Mouse (Mus musculus) C2C12 (cell line): ENCODE results near the gene 0610040J01Rik. TPM values are rescaled to one million over a fixed set of nuclear protein-coding genes. Genes with fewer than 3 reads are reported as not detected.

Experiments used
- H3K27me3 ChIP-seq: one replicate; pipeline ENCODE4 v1.6.1; 2011; ENCODE audit not compliant: control insufficient read depth, insufficient read depth, insufficient read length
- H3K36me3 ChIP-seq: one replicate; pipeline ENCODE4 v1.6.1; 2011; ENCODE audit not compliant: control insufficient read depth, insufficient read depth
- H3K4me3 ChIP-seq: one replicate; pipeline ENCODE4 v1.5.1; 2011; ENCODE audit warnings: mild to moderate bottlenecking, control low read depth; ENCODE audit not compliant: poor library complexity, insufficient read depth, severe bottlenecking
- H3K79me2 ChIP-seq: one replicate; pipeline ENCODE4 v1.6.1; 2011; ENCODE audit not compliant: control insufficient read depth, insufficient read depth
- H3K79me3 ChIP-seq: one replicate; pipeline ENCODE4 v1.6.1; 2011; ENCODE audit warnings: low read depth, control low read depth
- H3ac ChIP-seq: one replicate; pipeline ENCODE3; 2011; ENCODE audit warnings: low read depth; ENCODE audit not compliant: control insufficient read depth, insufficient read length
- CEBPB ChIP-seq: IDR thresholded peaks from one replicate; pipeline ENCODE4 v1.6.1; 2011; ENCODE audit warnings: low read depth, mild to moderate bottlenecking, control low read depth, moderate library complexity
- CTCF ChIP-seq: IDR thresholded peaks from one replicate; pipeline ENCODE4 v1.5.1; 2011; ENCODE audit not compliant: control insufficient read depth, insufficient read depth, insufficient read length
- FOSL1 ChIP-seq: IDR thresholded peaks from one replicate; pipeline ENCODE4 v1.8.0; 2011; ENCODE audit warnings: mild to moderate bottlenecking, low read length; ENCODE audit not compliant: poor library complexity, insufficient read depth, severe bottlenecking
- MAX ChIP-seq: IDR thresholded peaks from one replicate; pipeline ENCODE4 v1.6.1; 2011; ENCODE audit warnings: mild to moderate bottlenecking, control low read depth
- MYOD1 ChIP-seq: IDR thresholded peaks from one replicate; pipeline ENCODE4 v1.6.1; 2011; ENCODE audit warnings: low read depth; ENCODE audit not compliant: control insufficient read depth, insufficient read length
- MYOG ChIP-seq: IDR thresholded peaks from one replicate; pipeline ENCODE4 v1.6.1; 2011; ENCODE audit not compliant: control insufficient read depth, insufficient read length; ENCODE audit errors: extremely low read depth
- USF1 ChIP-seq: IDR thresholded peaks from one replicate; pipeline ENCODE4 v1.6.1; 2011; ENCODE audit warnings: low read depth, mild to moderate bottlenecking, control low read depth, moderate library complexity
- polyA plus RNA-seq: library from polyadenylated mRNA; unstranded; fragments of >200 nt; fragmentation: generic; extraction: Trizol; gene quantifications from one replicate; pipeline ENCODE4 v1.2.1, GENCODE M21; 2012; ENCODE audit warnings: missing spikeins

0610040J01Rik gene
- polyA plus RNA-seq, 1 experiment, result 0.02 TPM

GRCm38 (mm10) chr5:63825881-63826280, 13.7 kb downstream of the 0610040J01Rik start:
- no peak overlapping the region for H3K4me3 ChIP-seq
- H3K27me3 ChIP-seq, result no peaks in the 10 kb centered on the region
- no peaks in the 10 kb centered on the region for H3K36me3 ChIP-seq
- TF ChIP-seq MAX (no peak), CTCF (no peak), MYOD1 (no peak)
- H3K79me3 ChIP-seq, result no peaks in the 10 kb centered on the region
- H3K79me2 ChIP-seq, result no peaks in the 10 kb centered on the region
- no peak overlapping the region for H3ac ChIP-seq

GRCm38 (mm10) chr5:63827006-63827405, 14.8 kb downstream of the 0610040J01Rik start:
- H3K4me3 ChIP-seq, result no peak overlapping the region
- no peaks in the 10 kb centered on the region for H3K79me3 ChIP-seq
- no peaks in the 10 kb centered on the region for H3K79me2 ChIP-seq
- H3K27me3 ChIP-seq, result no peaks in the 10 kb centered on the region
- H3K36me3 ChIP-seq, result no peaks in the 10 kb centered on the region
- TF ChIP-seq MAX, result no peak
- no peak for TF ChIP-seq FOSL1
- no peak for TF ChIP-seq CTCF
- TF ChIP-seq USF1, result no peak
- TF ChIP-seq MYOD1, result no peak
- TF ChIP-seq MYOG, result no peak
- TF ChIP-seq CEBPB, result no peak
- H3ac ChIP-seq, result no peak overlapping the region

DNA sequence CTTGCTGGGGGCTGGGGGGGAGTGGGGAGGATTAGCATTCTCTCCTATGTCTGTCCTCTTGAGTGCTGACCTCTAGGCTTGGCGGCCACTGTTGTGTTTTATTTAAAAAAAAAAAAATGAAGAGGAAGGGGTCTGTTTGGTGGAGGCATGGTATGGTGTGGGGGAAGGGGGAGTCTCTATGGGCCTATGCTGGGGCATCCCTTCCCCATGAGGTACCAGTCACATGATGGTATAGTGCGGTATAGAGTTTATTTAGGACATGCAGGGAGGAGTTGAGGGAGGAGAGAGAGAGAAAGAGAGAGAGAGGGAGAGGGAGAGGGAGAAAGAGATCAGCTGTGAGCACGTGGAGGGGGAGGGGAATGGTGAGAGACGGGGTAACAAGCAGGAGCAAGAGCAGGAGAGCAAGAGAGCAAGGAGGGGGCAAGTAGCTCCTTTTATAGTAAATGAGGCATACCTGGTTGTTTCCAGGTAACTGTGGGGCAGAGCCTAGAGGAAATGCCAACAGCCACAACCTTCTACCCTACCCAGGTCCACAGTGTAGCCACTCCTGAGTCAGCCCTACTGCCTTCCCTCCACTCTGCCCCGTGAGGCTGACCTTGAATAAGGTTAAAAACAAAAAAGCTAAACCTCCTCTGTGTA, 15.4 kb downstream of the 0610040J01Rik start:
- no peaks in the 10 kb centered on the region for H3K79me2 ChIP-seq
- H3K79me3 ChIP-seq, result no peaks in the 10 kb centered on the region
- H3K4me3 ChIP-seq, result no peak overlapping the region
- no peak for TF ChIP-seq MYOG
- TF ChIP-seq FOSL1, result no peak
- no peak for TF ChIP-seq MAX
- no peak for TF ChIP-seq MYOD1
- no peak for TF ChIP-seq USF1
- no peak for TF ChIP-seq CTCF
- TF ChIP-seq CEBPB, result no peak
- H3K27me3 ChIP-seq, result no peaks in the 10 kb centered on the region
- no peak overlapping the region for H3ac ChIP-seq
- no peaks in the 10 kb centered on the region for H3K36me3 ChIP-seq

- H3K4me3 ChIP-seq, result no peak overlapping the region
Observed at GRCm38 (mm10) chr5:63828380-63829185, 16.4 kb downstream of the 0610040J01Rik start.

GRCm38 (mm10) chr5:63831054-63831453, 18.9 kb downstream of the 0610040J01Rik start:
- Histone ChIP-seq H3K4me3 (no peak overlapping the region), H3K36me3 (no peaks in the 10 kb centered on the region), H3K79me3 (no peaks in the 10 kb centered on the region), H3K27me3 (no peaks in the 10 kb centered on the region), H3ac (no peak overlapping the region), H3K79me2 (no peaks in the 10 kb centered on the region)
- TF ChIP-seq CEBPB, result no peak
- TF ChIP-seq USF1, result no peak
- no peak for TF ChIP-seq MAX
- no peak for TF ChIP-seq MYOG
- no peak for TF ChIP-seq CTCF

More at GRCm38 (mm10) chr5:63828380-63829185, 16.4 kb downstream of the 0610040J01Rik start:
- TF ChIP-seq MYOD1, result no peak
- Histone ChIP-seq H3K79me3 (no peaks in the 10 kb centered on the region), H3K36me3 (no peaks in the 10 kb centered on the region), H3K79me2 (no peaks in the 10 kb centered on the region), H3ac (no peak overlapping the region), H3K27me3 (no peaks in the 10 kb centered on the region)

DNA sequence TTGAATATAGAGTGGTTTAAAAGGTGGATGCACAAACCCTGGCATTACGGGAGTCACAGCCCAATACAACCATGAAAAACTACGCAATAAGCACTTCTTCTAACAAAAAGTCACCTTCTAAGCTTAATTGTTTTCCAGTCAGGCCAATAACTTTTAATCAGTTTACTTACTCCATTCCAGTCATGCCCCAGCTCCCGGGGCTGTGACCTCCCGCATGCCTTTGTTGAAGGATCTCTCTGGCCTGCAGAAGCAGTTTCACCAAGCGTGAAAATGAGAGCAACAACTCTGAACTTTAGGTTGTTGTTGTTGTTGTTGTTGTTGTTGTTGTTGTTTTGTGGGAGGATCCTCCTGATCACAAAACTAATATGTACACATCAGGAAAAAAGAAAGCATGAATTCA, 21.8 kb downstream of the 0610040J01Rik start:
- Histone ChIP-seq H3K27me3 (no peaks in the 10 kb centered on the region), H3K79me3 (no peaks in the 10 kb centered on the region), H3K36me3 (no peaks in the 10 kb centered on the region), H3K79me2 (no peaks in the 10 kb centered on the region), H3ac (no peak overlapping the region), H3K4me3 (no peak overlapping the region)
- TF ChIP-seq CTCF (no peak), USF1 (no peak), MYOD1 (no peak), MAX (no peak), MYOG (no peak), CEBPB (no peak), FOSL1 (no peak)
